Mouse (Mus musculus) gastrocnemius, adult 2 months (tissue): ENCODE results near the gene Ltbp1. TPM values are rescaled to one million over a fixed set of nuclear protein-coding genes. Genes with fewer than 3 reads are reported as not detected.

Experiments
- DNase-seq: peaks from one replicate; pipeline ENCODE4 v3.0.0; 2022
- H3K27ac ChIP-seq: fragments of 200-600 bp; 2 replicates; pipeline ENCODE4 v1.8.1; 2022; ENCODE audit warnings: mild to moderate bottlenecking
- H3K4me3 ChIP-seq: fragments of 200-600 bp; 2 replicates; pipeline ENCODE4 v1.8.1; 2022; ENCODE audit warnings: mild to moderate bottlenecking, moderate library complexity
- CTCF ChIP-seq: fragments of 200-600 bp; IDR thresholded peaks from 2 replicates; pipeline ENCODE4 v1.8.1; 2022; ENCODE audit warnings: antibody characterized with exemption, mild to moderate bottlenecking, moderate library complexity
- intact Hi-C: fragments of 180-260 bp; cut with DNase I; formaldehyde crosslinking; loops from one replicate; pipeline ENCODE4 v1.15.1; 2025
- total RNA-seq, 2 experiments: library from RNA; stranded (reverse); gene quantifications; 2 replicates each; pipeline ENCODE4 v1.2.3; 2021

Ltbp1 gene
- total RNA-seq, 2 experiments from 2014 or later = 8.9 to 11.0 TPM

DNA sequence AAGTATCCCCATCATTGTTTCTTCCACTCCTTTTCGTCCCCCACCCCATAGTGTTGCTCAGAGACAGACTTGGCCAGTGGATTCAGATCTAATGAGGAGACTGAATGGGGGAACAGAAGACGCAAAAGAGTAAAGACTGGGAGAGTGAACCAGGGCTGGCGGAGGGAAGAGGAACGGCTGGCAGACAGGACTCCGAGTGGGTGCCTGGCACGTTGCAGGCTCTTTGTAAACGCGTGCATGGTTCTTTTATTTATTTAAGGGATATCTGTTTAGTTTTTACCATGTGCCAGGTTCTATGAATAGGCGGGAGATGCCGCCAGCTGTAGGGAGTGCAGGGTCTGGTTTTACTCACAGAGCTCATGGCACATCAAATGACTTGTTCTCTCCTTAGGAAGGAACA is 8.5 kb downstream of the Ltbp1 start:
- DNase-seq = no peak
- intact Hi-C loops = no loop called here

DNA sequence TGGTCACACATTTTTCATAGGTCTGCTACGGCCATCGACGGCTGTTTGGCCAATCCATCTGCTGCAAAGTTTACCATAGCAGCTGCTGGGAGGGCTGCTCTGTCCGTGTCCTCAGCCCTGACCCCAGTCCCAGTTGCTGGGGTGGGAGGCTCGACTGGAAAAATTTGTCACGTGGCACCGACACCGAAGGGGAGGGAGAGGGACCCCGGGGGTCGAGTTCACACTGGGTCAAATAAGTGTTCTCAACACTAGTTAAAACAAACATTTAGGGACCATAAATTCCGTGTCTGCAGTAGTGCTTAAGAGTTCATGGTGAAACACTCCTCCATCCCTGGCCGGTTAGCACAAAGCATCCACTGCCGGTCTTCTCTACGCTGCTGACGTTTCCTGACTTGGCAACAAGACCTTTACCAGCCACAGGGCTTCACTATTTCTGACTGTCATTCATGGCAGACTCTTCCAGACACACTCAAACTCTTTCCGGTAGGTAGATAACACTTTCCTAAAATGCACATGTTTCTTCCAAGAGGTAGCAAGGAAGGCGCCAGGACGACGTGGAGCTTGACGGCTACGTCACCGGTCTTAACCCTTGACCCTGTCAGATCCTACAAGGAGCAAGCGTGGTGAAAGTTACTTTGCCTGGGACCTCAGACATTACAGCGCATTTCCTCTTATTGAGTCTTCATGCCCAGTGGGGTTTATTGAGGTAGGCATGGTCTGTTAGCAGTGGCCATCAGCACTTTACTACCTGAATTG is 9.4 kb downstream of the Ltbp1 start:
- TF ChIP-seq CTCF = no peak
- Histone ChIP-seq H3K4me3 (no peak overlapping the region), H3K27ac (peak overlapping the region; percentile 40; the same call in 1 of the 2 replicates)
- intact Hi-C loops = no loop called here
- DNase-seq = peak; percentile 49

More for the DNA sequence above, 8.5 kb downstream of the Ltbp1 start:
- no peak for TF ChIP-seq CTCF
- H3K27ac ChIP-seq = peak overlapping the region; percentile 40; the same call in 1 of the 2 replicates
- no peak overlapping the region for H3K4me3 ChIP-seq

DNA sequence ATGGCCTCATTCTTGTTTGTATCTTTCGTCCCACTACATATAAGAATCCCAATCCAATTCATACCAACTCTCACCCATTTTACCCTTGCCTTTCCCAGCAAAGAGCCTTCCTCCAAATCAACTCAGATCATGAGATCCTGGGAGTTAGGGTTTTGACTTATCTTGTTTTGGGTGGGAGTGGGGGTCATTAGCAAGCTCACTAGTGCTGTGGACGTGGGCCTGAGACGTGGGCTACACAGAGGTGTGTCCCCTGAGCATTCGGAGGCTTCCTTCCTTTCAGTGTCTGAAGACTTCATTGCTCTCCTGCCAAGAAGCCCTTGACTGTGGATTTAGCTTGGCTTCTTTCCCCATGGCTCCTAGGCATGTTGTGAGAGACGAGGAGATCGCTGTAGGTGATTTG is 10.2 kb downstream of the Ltbp1 start:
- DNase-seq = no peak
- Histone ChIP-seq H3K27ac (0 out of 2 replicates have a peak overlapping the region, but pooled peaks have one; percentile 12), H3K4me3 (no peak overlapping the region)
- intact Hi-C loops = no loop called here
- no peak for TF ChIP-seq CTCF

DNA sequence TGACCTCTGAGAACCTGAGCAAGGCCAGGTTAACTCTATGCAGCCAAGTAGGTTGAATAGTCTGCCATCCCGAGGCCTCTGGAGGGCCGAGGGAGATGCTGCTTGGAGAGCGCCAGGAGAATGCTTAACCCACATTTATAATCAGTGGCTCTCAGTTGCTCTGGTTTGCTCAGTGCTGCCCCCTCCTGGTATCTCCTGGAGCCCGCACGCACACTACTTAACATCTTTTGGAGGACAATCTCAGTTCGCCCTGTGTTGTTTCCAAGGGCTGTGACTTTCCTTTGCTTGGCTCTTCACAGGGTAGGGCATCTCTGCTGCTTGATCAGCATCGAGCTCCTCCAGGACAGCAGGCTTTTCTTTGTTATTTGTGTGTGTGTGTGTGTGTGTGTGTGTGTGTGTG is 12.1 kb downstream of the Ltbp1 start:
- DNase-seq = peak; percentile 40

DNA sequence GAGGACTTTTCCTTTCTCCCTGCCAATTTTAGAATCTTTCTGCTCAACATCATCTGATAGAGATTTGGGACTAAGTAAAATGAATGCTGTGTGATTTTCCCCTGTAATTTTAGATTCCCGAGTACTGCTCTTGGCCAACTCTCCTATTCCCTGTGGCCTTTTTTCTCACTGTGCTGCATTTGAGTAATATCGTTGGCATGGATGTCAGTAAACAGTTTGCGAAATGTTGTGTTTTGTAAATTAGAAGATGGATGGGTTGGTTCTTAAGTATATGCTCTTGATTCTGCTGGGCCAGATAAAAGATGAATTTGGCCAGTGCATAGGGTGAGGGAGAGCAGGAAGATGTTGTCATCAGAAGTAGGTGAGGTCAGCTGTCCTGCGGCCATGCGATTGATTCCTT is 12.8 kb downstream of the Ltbp1 start:
- no peak for DNase-seq
- intact Hi-C loops = no loop called here
- H3K27ac ChIP-seq = peak overlapping the region; percentile 32
- TF ChIP-seq CTCF = no peak
- H3K4me3 ChIP-seq = no peak overlapping the region

More for the DNA sequence above, 12.1 kb downstream of the Ltbp1 start:
- H3K4me3 ChIP-seq = no peak overlapping the region
- intact Hi-C loops = no loop called here
- TF ChIP-seq CTCF = peak; percentile 61
- H3K27ac ChIP-seq = peak overlapping the region; percentile 35; the same call in 1 of the 2 replicates

DNA sequence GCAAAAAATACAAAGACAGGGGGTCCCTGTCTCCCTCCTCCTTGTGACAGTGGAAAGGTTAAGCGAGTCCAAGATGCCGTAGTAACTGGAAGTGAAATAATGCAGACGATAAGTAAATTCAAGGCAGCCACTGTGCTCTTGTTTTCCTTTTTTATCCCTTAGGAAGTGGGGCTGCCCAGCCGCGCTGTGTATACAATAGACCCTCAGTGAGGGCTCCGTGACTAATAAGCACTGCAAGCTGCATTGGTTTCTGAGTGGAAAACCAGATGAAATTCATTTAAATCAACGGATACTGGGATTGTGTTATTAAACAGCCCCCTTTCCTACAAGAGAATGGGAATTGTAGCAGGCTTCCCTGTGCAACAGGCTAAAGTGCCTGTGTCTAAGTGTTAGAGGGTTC is 14.7 kb downstream of the Ltbp1 start:
- TF ChIP-seq CTCF = no peak
- no peak for DNase-seq
- Histone ChIP-seq H3K27ac (no peak overlapping the region), H3K4me3 (no peak overlapping the region)
- intact Hi-C loops = no loop called here

DNA sequence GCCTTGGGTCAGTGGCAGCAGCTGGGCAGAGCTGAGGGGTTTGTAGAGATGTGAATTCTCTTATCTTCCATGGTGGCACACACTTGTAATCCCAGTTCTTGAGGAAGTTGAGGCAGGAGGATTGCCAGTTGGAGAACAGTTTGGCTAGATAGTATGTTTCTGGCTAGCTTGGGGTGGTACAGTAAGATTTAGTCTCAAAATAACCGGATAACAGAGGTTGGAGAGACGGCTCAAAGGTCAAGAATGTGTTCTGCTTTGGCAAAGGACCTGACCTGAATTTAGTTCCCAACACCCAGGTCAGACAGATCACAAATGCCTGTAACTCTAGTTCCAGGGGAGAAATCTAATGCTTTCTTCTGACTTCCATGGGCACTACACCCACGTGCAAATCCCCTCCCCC is 15.3 kb downstream of the Ltbp1 start:
- intact Hi-C loops = no loop called here
- TF ChIP-seq CTCF = no peak
- DNase-seq = no peak
- no peak overlapping the region for H3K4me3 ChIP-seq
- H3K27ac ChIP-seq = no peak overlapping the region

DNA sequence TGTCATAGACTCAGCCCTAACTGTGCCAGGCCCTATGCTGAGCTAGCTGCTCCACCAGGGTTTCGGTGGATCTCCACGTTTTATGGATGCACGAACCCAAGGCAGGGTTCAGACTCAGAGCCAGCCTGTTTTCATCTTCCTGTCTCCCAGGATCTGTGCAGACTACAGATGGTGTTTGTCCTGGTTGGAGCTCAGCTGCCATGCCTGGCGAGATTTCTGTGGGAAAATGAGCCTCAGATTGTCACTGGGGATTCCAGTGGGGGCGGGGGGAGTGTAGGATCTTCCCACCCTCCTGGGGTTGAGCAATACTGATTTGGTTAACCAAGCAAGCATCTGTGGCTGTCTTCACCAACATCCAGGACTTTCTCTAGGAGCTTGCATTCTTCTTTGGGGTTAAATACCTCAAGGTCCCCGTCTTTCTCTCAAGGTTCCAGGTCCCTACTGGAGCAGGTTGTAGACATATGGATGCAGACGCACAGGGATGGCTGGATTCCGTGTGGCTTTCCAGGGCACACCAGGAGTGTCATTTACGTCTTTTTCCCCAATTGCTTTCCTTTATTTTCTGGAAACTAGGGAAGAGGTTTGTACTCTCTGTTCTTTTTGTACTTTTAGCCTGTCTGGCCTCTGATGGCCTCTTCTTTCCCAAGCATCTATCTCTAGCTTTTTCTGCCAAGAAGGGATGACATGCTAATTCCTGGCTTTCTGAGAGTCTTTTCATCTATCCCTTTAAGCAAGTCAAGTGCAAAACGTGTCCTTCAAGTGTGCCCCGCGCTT is 22.2 kb downstream of the Ltbp1 start:
- intact Hi-C loops = no loop called here
- no peak for TF ChIP-seq CTCF
- DNase-seq = peak; percentile 83
- H3K27ac ChIP-seq = peak overlapping the region; percentile 80
- H3K4me3 ChIP-seq = peak overlapping the region; percentile 55

DNA sequence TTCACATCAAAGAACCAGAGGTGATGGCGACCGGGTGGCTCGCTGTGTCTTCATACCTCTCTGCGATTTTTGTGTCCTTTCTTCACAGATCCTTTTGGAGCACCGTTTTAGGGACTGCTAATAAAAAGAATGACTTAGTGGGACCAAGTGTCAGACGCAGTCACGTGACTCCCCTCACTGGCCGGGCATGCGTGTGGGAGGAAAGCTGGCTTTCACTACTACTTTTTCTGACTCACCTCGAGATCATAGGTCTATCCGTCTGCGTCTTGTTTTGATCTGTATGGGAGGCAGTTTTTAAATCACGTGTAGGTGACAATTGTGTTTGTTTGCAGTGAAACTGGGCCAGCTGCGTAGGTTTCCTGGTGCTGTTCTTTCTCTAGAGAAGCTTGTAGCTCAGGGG is 28.0 kb downstream of the Ltbp1 start:
- no peak for DNase-seq
- H3K27ac ChIP-seq = no peak overlapping the region
- no peak for TF ChIP-seq CTCF
- intact Hi-C loops = no loop called here
- H3K4me3 ChIP-seq = no peak overlapping the region

DNA sequence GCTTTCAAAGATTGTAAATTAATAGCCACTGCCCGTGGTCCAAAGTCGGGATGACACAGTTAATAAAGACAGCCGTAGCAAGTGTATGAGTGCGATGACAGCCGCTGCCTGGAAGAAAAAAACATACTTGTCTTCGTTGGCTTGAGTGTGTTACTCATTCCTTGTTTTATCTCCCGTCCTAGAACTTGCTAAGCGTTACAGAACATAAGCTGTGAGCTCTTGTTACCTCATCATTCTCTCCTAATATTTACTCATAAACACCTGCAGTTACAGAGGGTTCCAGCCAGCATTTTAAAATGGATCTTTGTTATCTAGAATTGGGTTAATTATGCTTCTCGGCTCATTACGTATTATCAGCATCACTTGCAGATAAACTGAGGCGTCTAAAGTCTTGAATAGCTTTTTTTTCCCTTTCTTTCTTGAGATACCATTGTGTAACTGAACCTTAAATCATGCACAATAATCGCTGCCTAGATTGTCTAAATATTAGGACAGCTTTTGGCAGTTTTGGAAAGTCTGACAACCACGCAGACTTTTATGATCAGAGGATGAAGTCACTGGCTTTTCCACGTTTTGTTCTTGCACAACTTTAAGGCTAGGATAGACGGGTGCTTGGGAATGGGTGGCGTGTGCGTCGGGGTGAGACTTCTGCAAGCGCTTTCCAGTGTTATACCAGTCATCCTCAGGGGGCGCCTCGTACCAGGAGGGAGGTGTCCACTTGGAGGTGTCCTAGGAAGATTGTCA is 28.7 kb downstream of the Ltbp1 start:
- Histone ChIP-seq H3K4me3 (no peak overlapping the region), H3K27ac (peak overlapping the region; percentile 12; the same call in 1 of the 2 replicates)
- no peak for TF ChIP-seq CTCF
- DNase-seq = no peak
- intact Hi-C loops = no loop called here

DNA sequence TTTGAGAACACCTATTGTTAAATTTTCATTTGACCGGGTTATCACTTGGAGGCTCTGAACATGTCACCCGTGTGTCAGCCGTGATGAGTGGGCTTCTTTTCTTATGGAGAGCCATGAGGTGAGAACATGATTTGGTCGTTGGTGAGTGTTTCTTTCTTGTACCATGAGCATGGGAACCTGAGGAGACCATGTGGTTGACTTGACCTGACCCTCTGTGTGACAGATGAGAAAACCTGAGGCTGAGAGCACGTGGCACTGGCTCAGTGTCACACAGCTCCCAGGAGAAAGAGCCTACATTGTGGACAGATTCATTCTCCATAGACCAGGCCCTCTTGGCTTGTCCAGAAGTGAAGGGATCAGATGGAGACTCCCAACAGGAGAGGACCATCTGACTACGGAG is 31.5 kb downstream of the Ltbp1 start:
- no peak for DNase-seq
- no peak overlapping the region for H3K4me3 ChIP-seq
- intact Hi-C loops = no loop called here
- no peak for TF ChIP-seq CTCF
- no peak overlapping the region; the same call in 1 of the 2 replicates for H3K27ac ChIP-seq

DNA sequence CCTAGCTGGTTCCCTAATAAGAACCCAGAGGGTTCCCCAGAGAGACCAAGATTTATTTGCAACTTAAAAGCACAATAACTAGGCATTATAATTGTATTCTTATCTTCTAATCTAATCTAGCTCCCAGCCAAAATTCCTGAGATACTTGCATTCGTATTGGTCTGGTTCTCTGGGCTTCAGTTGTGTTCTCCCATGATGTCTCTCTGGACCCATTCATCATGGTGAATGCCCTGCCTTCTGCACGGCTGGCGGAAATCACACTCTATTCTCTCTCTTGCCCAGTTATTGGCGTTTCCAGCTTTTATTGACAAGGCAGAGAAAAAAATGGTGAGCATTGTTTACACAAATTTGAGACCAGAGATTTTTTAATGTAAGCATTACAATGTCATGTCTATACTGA is 33.6 kb downstream of the Ltbp1 start:
- no peak overlapping the region for H3K4me3 ChIP-seq
- no peak for TF ChIP-seq CTCF
- intact Hi-C loops = no loop called here
- DNase-seq = no peak
- no peak overlapping the region for H3K27ac ChIP-seq
